Mouse (Mus musculus) embryonic facial prominence, embryonic 15.5 days (tissue): Measurements from ENCODE around the gene Vps16. TPM values are rescaled to one million over a fixed set of nuclear protein-coding genes. Genes with fewer than 3 reads are reported as not detected.
A peak's percentile ranks its signal among the peaks of the same experiment; 100 is the strongest.

Experiments
- ATAC-seq: fragments of 200-750 bp; cut with Nextera tagmentation; 2 replicates; pipeline ENCODE4 v1.8.0; 2017; ENCODE audit warnings: low read depth, moderate TSS enrichment; ENCODE audit not compliant: insufficient number of reproducible peaks, low FRiP score, low TSS enrichment
- H3K27ac ChIP-seq: fragments of 300-500 bp; sonication (generic); replicated peaks from 2 replicates; pipeline ENCODE4 v1.5.1; 2015; ENCODE audit warnings: mild to moderate bottlenecking, inconsistent platforms
- H3K27me3 ChIP-seq: fragments of 300-500 bp; sonication (generic); 2 replicates; pipeline ENCODE4 v1.6.1; 2015; ENCODE audit warnings: inconsistent platforms
- H3K36me3 ChIP-seq: fragments of 300-500 bp; sonication (generic); 2 replicates; pipeline ENCODE4 v1.6.1; 2015; ENCODE audit warnings: mild to moderate bottlenecking, inconsistent platforms
- H3K4me1 ChIP-seq: fragments of 300-500 bp; sonication (generic); 2 replicates; pipeline ENCODE4 v1.6.1; 2015; ENCODE audit warnings: inconsistent platforms
- H3K4me2 ChIP-seq: fragments of 300-500 bp; sonication (generic); replicated peaks from 2 replicates; pipeline ENCODE4 v1.6.1; 2015; ENCODE audit warnings: mild to moderate bottlenecking, inconsistent platforms
- H3K4me3 ChIP-seq: fragments of 300-500 bp; sonication (generic); replicated peaks from 2 replicates; pipeline ENCODE4 v1.5.1; 2015; ENCODE audit warnings: mild to moderate bottlenecking, inconsistent platforms
- H3K9ac ChIP-seq: fragments of 300-500 bp; sonication (generic); 2 replicates; pipeline ENCODE4 v1.6.1; 2015; ENCODE audit warnings: inconsistent platforms
- H3K9me3 ChIP-seq: fragments of 300-500 bp; sonication (generic); replicated peaks from 2 replicates; pipeline ENCODE4 v1.6.1; 2016; ENCODE audit warnings: inconsistent platforms
- WGBS: fragments of 180-500 bp; shearing (Covaris S2); methylation state at CpG from one replicate; pipeline ENCODE4 v1.1.7; 2015; 5-methylcytosine and 5-hydroxymethylcytosine counted together
- polyA plus RNA-seq: library from polyadenylated mRNA; unstranded; fragments of >200 nt; fragmentation: Nextera tagmentation; extraction: Ambion mirVana; gene quantifications from 2 replicates; pipeline ENCODE4 v1.2.1, GENCODE M21; 2015

Vps16 gene
- polyA plus RNA-seq, 1 experiment from 2014 or later = 103 TPM

GRCm38 (mm10) chr2:130423397-130424125 is 578 bp upstream of the Vps16 start:
- Histone ChIP-seq H3K4me1 (peaks cover 22% of the 10 kb centered on the region), H3K36me3 (peaks cover 18% of the 10 kb centered on the region), H3K27me3 (no peaks in the 10 kb centered on the region), H3K4me3 (peak overlapping the region; percentile 82), H3K9me3 (no peaks in the 10 kb centered on the region), H3K27ac (peak overlapping the region; percentile 94), H3K4me2 (peak overlapping the region; percentile 86), H3K9ac (peak overlapping the region; percentile 58)
- peak; percentile 73 for ATAC-seq
- 16% methylated on average over 49 of the region's 49 CpGs for WGBS

GRCm38 (mm10) chr2:130425112-130425511 is 973 bp downstream of the Vps16 start:
- H3K4me1 ChIP-seq = peaks cover 22% of the 10 kb centered on the region
- H3K36me3 ChIP-seq = peaks cover 5% of the 10 kb centered on the region; the same call in 1 of the 2 replicates
- H3K9me3 ChIP-seq = no peaks in the 10 kb centered on the region
- peak overlapping the region; percentile 82 for H3K4me3 ChIP-seq
- H3K27me3 ChIP-seq = no peaks in the 10 kb centered on the region
- H3K27ac ChIP-seq = peak overlapping the region; percentile 94; the same call in 1 of the 2 replicates
- H3K9ac ChIP-seq = peak overlapping the region; percentile 68
- no peak for ATAC-seq
- peak overlapping the region; percentile 86 for H3K4me2 ChIP-seq
- WGBS = 38% methylated on average over 5 of the region's 5 CpGs

GRCm38 (mm10) chr2:130429851-130430250 is 5.7 kb downstream of the Vps16 start:
- no peak overlapping the region for H3K9ac ChIP-seq
- WGBS = 61% methylated on average over 2 of the region's 2 CpGs

GRCm38 (mm10) chr2:130430484-130430883 is 6.3 kb downstream of the Vps16 start:
- Histone ChIP-seq H3K9ac (no peak overlapping the region), H3K4me2 (no peak overlapping the region), H3K4me1 (no peaks in the 10 kb centered on the region), H3K27me3 (no peaks in the 10 kb centered on the region), H3K9me3 (no peaks in the 10 kb centered on the region), H3K4me3 (no peak overlapping the region), H3K36me3 (0 out of 2 replicates have a peak, but pooled peaks cover 8% of the 10 kb centered on the region), H3K27ac (no peak overlapping the region)
- ATAC-seq = no peak
- WGBS = 75% methylated on average over 3 of the region's 3 CpGs

More at GRCm38 (mm10) chr2:130429851-130430250, 5.7 kb downstream of the Vps16 start:
- no peaks in the 10 kb centered on the region for H3K9me3 ChIP-seq
- ATAC-seq = no peak
- H3K27ac ChIP-seq = no peak overlapping the region
- no peaks in the 10 kb centered on the region for H3K27me3 ChIP-seq
- H3K4me2 ChIP-seq = no peak overlapping the region
- H3K4me1 ChIP-seq = peaks cover 6% of the 10 kb centered on the region
- 0 out of 2 replicates have a peak, but pooled peaks cover 8% of the 10 kb centered on the region for H3K36me3 ChIP-seq
- H3K4me3 ChIP-seq = no peak overlapping the region

GRCm38 (mm10) chr2:130432157-130432556 is 8.0 kb downstream of the Vps16 start:
- Histone ChIP-seq H3K4me1 (no peaks in the 10 kb centered on the region), H3K36me3 (0 out of 2 replicates have a peak, but pooled peaks cover 8% of the 10 kb centered on the region), H3K27me3 (no peaks in the 10 kb centered on the region), H3K4me3 (no peak overlapping the region), H3K9me3 (no peaks in the 10 kb centered on the region), H3K27ac (no peak overlapping the region), H3K9ac (no peak overlapping the region), H3K4me2 (no peak overlapping the region)
- ATAC-seq = no peak
- WGBS = 85% methylated on average over 3 of the region's 3 CpGs

GRCm38 (mm10) chr2:130433152-130433551 is 9.0 kb downstream of the Vps16 start:
- no peak overlapping the region for H3K4me3 ChIP-seq
- no peak overlapping the region for H3K9ac ChIP-seq
- WGBS = 19% methylated on average over 4 of the region's 4 CpGs
- no peaks in the 10 kb centered on the region for H3K4me1 ChIP-seq
- H3K4me2 ChIP-seq = no peak overlapping the region
- no peaks in the 10 kb centered on the region for H3K27me3 ChIP-seq
- ATAC-seq = no peak
- peaks cover 14% of the 10 kb centered on the region for H3K36me3 ChIP-seq
- H3K9me3 ChIP-seq = no peaks in the 10 kb centered on the region
- no peak overlapping the region for H3K27ac ChIP-seq

GRCm38 (mm10) chr2:130436769-130437168 is 12.6 kb downstream of the Vps16 start:
- H3K9ac ChIP-seq = no peak overlapping the region
- no peak overlapping the region for H3K27ac ChIP-seq
- no peaks in the 10 kb centered on the region for H3K27me3 ChIP-seq
- WGBS = 94% methylated on average over 1 of the region's 1 CpGs
- no peaks in the 10 kb centered on the region for H3K4me1 ChIP-seq
- no peaks in the 10 kb centered on the region for H3K9me3 ChIP-seq
- no peak overlapping the region for H3K4me3 ChIP-seq
- H3K36me3 ChIP-seq = peaks cover 47% of the 10 kb centered on the region
- no peak overlapping the region for H3K4me2 ChIP-seq
- ATAC-seq = no peak

- peaks cover 62% of the 10 kb centered on the region for H3K36me3 ChIP-seq
- no peak overlapping the region for H3K4me2 ChIP-seq
- no peaks in the 10 kb centered on the region for H3K9me3 ChIP-seq
- H3K27me3 ChIP-seq = no peaks in the 10 kb centered on the region
- ATAC-seq = no peak
- H3K4me3 ChIP-seq = no peak overlapping the region
- 97% methylated on average over 3 of the region's 3 CpGs for WGBS
- no peak overlapping the region for H3K27ac ChIP-seq
- H3K4me1 ChIP-seq = no peaks in the 10 kb centered on the region
- no peak overlapping the region for H3K9ac ChIP-seq
Observed at GRCm38 (mm10) chr2:130438861-130439260, 14.7 kb downstream of the Vps16 start.

GRCm38 (mm10) chr2:130439840-130440480 is 15.8 kb downstream of the Vps16 start:
- no peak overlapping the region for H3K4me2 ChIP-seq
- no peak overlapping the region for H3K4me3 ChIP-seq
- H3K36me3 ChIP-seq = peaks cover 68% of the 10 kb centered on the region
- WGBS = 90% methylated on average over 4 of the region's 4 CpGs
- H3K27ac ChIP-seq = no peak overlapping the region
- no peak for ATAC-seq
- no peaks in the 10 kb centered on the region for H3K4me1 ChIP-seq
- no peaks in the 10 kb centered on the region for H3K9me3 ChIP-seq
- no peaks in the 10 kb centered on the region for H3K27me3 ChIP-seq
- H3K9ac ChIP-seq = no peak overlapping the region

GRCm38 (mm10) chr2:130442162-130442561 is 18.0 kb downstream of the Vps16 start:
- 84% methylated on average over 10 of the region's 10 CpGs for WGBS
- no peak overlapping the region for H3K27ac ChIP-seq
- H3K27me3 ChIP-seq = no peaks in the 10 kb centered on the region
- no peaks in the 10 kb centered on the region for H3K9me3 ChIP-seq
- ATAC-seq = no peak
- H3K4me1 ChIP-seq = no peaks in the 10 kb centered on the region
- H3K9ac ChIP-seq = no peak overlapping the region
- peaks cover 68% of the 10 kb centered on the region for H3K36me3 ChIP-seq
- no peak overlapping the region for H3K4me3 ChIP-seq
- no peak overlapping the region for H3K4me2 ChIP-seq

GRCm38 (mm10) chr2:130448449-130448848 is 24.3 kb downstream of the Vps16 start:
- Histone ChIP-seq H3K4me3 (no peak overlapping the region), H3K27me3 (no peaks in the 10 kb centered on the region; the same call in 1 of the 2 replicates), H3K9me3 (no peaks in the 10 kb centered on the region), H3K27ac (no peak overlapping the region), H3K9ac (no peak overlapping the region), H3K4me2 (no peak overlapping the region), H3K36me3 (peaks cover 10% of the 10 kb centered on the region), H3K4me1 (peaks cover 26% of the 10 kb centered on the region)
- no peak for ATAC-seq
